Mouse (Mus musculus) CD4-positive helper T cell, adult 2 months (primary cell): ENCODE data around the gene Cep112.

Source experiments
- DNase-seq: peaks from one replicate; pipeline ENCODE4 v3.0.0-alpha.2; 2012; ENCODE audit warnings: low read depth, missing footprints, low spot score

Gene Cep112

GRCm38 (mm10) chr11:108871748-108872147, 446.8 kb downstream of the Cep112 start:
- DNase-seq, result no peak

- no peak for DNase-seq
Observed at GRCm38 (mm10) chr11:108876633-108877205, 451.7 kb downstream of the Cep112 start.

GRCm38 (mm10) chr11:108877520-108877919, 452.5 kb downstream of the Cep112 start:
- no peak for DNase-seq

GRCm38 (mm10) chr11:108880546-108880945, 455.6 kb downstream of the Cep112 start:
- no peak for DNase-seq

- no peak for DNase-seq
Observed at GRCm38 (mm10) chr11:108881662-108882061, 456.7 kb downstream of the Cep112 start.

GRCm38 (mm10) chr11:108885276-108885896, 460.4 kb downstream of the Cep112 start:
- DNase-seq, result no peak

GRCm38 (mm10) chr11:108886060-108886459, 461.1 kb downstream of the Cep112 start:
- DNase-seq, result no peak

GRCm38 (mm10) chr11:108889121-108889520, 464.1 kb downstream of the Cep112 start:
- peak; percentile 37 for DNase-seq

- no peak for DNase-seq
Observed at GRCm38 (mm10) chr11:108890544-108890943, 465.6 kb downstream of the Cep112 start.

- no peak for DNase-seq
Observed at GRCm38 (mm10) chr11:108891111-108891870, 466.3 kb downstream of the Cep112 start.

- DNase-seq, result no peak
Observed at GRCm38 (mm10) chr11:108891871-108892380, 466.9 kb downstream of the Cep112 start.

GRCm38 (mm10) chr11:108892406-108892805, 467.4 kb downstream of the Cep112 start:
- no peak for DNase-seq

- DNase-seq, result peak; percentile 68
Observed at GRCm38 (mm10) chr11:108893232-108893790, 468.3 kb downstream of the Cep112 start.

- DNase-seq, result no peak
Observed at GRCm38 (mm10) chr11:108893855-108894510, 469.0 kb downstream of the Cep112 start.

GRCm38 (mm10) chr11:108897034-108897433, 472.0 kb downstream of the Cep112 start:
- DNase-seq, result no peak

GRCm38 (mm10) chr11:108898063-108898462, 473.1 kb downstream of the Cep112 start:
- DNase-seq, result no peak

- DNase-seq, result no peak
Observed at GRCm38 (mm10) chr11:108898483-108898882, 473.5 kb downstream of the Cep112 start.

GRCm38 (mm10) chr11:108900718-108901488, 475.9 kb downstream of the Cep112 start:
- no peak for DNase-seq

GRCm38 (mm10) chr11:108901670-108902069, 476.7 kb downstream of the Cep112 start:
- DNase-seq, result no peak

GRCm38 (mm10) chr11:108902303-108902702, 477.3 kb downstream of the Cep112 start:
- no peak for DNase-seq
